Mouse (Mus musculus) limb, embryonic 15.5 days (tissue): ENCODE results near the gene Ift20. TPM values are rescaled to one million over a fixed set of nuclear protein-coding genes. Genes with fewer than 3 reads are reported as not detected.
"Not testable (repeated sequence)": the region's sequence is repeated elsewhere in the genome, so short reads cannot be mapped to it uniquely, and the experiment has no call there.

ENCODE experiments used
- ATAC-seq: fragments of 200-750 bp; cut with Nextera tagmentation; 2 replicates; pipeline ENCODE4 v1.8.0; 2017; ENCODE audit warnings: low read depth, moderate TSS enrichment; ENCODE audit not compliant: insufficient number of reproducible peaks, low FRiP score, low TSS enrichment
- H3K27ac ChIP-seq: fragments of 300-500 bp; sonication (generic); 2 replicates; pipeline ENCODE4 v1.5.1; 2015; ENCODE audit warnings: moderate library complexity, mild to moderate bottlenecking, inconsistent platforms
- H3K27me3 ChIP-seq: fragments of 300-500 bp; sonication (generic); 2 replicates; pipeline ENCODE4 v1.6.1; 2015; ENCODE audit warnings: inconsistent platforms
- H3K36me3 ChIP-seq: fragments of 300-500 bp; sonication (generic); 2 replicates; pipeline ENCODE4 v1.6.1; 2015; ENCODE audit warnings: inconsistent platforms
- H3K4me1 ChIP-seq: fragments of 300-500 bp; sonication (generic); 2 replicates; pipeline ENCODE4 v1.6.1; 2015; ENCODE audit warnings: inconsistent platforms
- H3K4me2 ChIP-seq: fragments of 300-500 bp; sonication (generic); 2 replicates; pipeline ENCODE4 v1.6.1; 2015; ENCODE audit warnings: mild to moderate bottlenecking, inconsistent platforms
- H3K4me3 ChIP-seq: fragments of 300-500 bp; sonication (generic); 2 replicates; pipeline ENCODE4 v1.5.1; 2015; ENCODE audit warnings: mild to moderate bottlenecking, inconsistent platforms
- H3K9ac ChIP-seq: fragments of 300-500 bp; sonication (generic); 2 replicates; pipeline ENCODE4 v1.6.1; 2015; ENCODE audit warnings: inconsistent platforms
- H3K9me3 ChIP-seq: fragments of 300-500 bp; sonication (generic); 2 replicates; pipeline ENCODE4 v1.6.1; 2016; ENCODE audit warnings: inconsistent platforms
- WGBS: fragments of 180-500 bp; shearing (Covaris S2); methylation state at CpG from one replicate; pipeline ENCODE4 v1.1.7; 2015; 5-methylcytosine and 5-hydroxymethylcytosine counted together
- polyA plus RNA-seq: library from polyadenylated mRNA; unstranded; fragments of >200 nt; fragmentation: Nextera tagmentation; extraction: Ambion mirVana; gene quantifications from 2 replicates; pipeline ENCODE4 v1.2.1, GENCODE M21; 2015

The Ift20 gene
- polyA plus RNA-seq, 1 experiment from 2014 or later: 206 TPM

DNA sequence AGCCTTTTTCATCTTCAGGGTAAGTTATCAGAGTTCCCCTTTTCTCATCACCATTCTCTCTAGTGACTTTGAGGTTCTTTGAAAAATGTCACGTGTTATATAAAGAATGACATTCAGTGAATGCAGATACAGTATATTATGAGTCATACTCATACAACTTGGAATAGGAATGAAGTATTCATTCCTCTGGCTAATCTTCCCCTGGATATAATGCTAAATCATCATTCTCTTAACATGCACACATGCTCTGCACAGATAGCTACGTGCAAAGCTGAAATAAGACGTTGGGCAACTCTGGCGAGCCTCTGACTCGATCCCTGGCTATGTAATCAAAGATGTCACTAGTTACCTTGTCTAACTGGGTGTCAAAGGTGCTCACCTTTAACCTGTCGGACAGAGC lies 35.7 kb downstream of the Ift20 start:
- Histone ChIP-seq H3K27me3 (no peaks in the 10 kb centered on the region), H3K4me1 (no peaks in the 10 kb centered on the region), H3K4me3 (no peak overlapping the region), H3K36me3 (peaks cover 53% of the 10 kb centered on the region), H3K9me3 (no peaks in the 10 kb centered on the region), H3K27ac (no peak overlapping the region), H3K4me2 (no peak overlapping the region), H3K9ac (no peak overlapping the region)
- 87% methylated on average over 6 of the region's 6 CpGs for WGBS
- no peak for ATAC-seq

DNA sequence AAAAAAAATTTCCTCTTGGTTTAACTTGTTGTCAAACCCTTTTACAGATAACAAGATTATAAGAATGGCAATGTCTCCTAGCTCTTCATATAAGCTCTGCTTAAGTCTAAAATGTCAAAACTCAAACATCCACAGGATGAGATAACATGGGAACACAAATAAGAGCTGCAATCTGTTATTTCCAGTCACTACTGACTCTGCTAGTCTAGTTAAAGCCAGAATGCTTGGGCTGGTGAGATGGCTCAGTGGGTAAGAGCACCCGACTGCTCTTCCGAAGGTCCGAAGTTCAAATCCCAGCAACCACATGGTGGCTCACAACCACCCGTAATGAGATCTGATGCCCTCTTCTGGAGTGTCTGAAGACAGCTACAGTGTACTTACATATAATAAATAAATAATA lies 37.9 kb downstream of the Ift20 start:
- H3K27ac ChIP-seq, H3K9ac ChIP-seq, H3K4me3 ChIP-seq, H3K4me2 ChIP-seq, ATAC-seq, H3K27me3 ChIP-seq, H3K4me1 ChIP-seq, H3K9me3 ChIP-seq: not testable (repeated sequence)
- 86% methylated on average over 4 of the region's 4 CpGs for WGBS
- peaks cover 61% of the 10 kb centered on the region for H3K36me3 ChIP-seq

DNA sequence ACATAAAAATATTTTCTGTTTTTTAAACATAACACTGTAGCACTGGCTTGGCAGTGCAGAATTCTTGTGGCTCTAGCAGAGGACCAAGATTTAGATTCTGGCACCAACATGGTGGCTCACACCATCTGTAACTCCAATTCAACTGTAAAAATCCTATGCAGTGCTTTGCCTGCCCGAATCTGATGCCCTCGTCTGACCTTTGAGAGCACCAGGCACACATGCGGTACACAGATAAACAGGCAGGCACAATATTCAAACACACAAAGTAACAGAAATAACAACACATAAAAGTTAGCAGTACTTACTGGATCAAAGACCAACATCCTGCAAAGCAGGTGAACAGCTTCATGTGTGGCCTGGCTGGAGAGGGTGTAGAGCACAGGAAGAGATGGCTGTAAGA lies 38.4 kb downstream of the Ift20 start:
- 76% methylated on average over 3 of the region's 3 CpGs for WGBS
- no peak overlapping the region for H3K4me3 ChIP-seq
- H3K4me2 ChIP-seq: no peak overlapping the region
- no peaks in the 10 kb centered on the region for H3K9me3 ChIP-seq
- H3K27me3 ChIP-seq: no peaks in the 10 kb centered on the region
- H3K27ac ChIP-seq: no peak overlapping the region
- peaks cover 60% of the 10 kb centered on the region for H3K36me3 ChIP-seq
- no peak for ATAC-seq
- no peak overlapping the region for H3K9ac ChIP-seq
- no peaks in the 10 kb centered on the region for H3K4me1 ChIP-seq

DNA sequence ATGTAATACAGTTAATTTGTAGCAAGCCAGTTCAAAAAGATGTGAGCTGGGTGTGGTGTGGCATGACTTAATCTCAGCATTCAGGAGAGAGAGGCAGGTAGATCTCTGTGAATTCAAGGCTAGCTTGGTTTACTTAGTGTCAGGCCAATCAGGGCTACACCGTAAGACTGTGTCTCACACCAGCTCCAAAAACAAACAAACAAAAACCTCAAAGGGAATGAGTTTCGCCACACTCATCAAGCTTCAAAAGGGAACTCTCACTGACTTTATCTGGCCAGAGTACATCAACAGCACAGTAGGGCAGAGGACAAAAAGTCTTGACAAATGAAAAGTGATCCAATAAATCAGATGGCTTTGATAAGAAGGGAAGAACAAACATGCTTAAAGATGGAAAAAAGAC lies 38.8 kb downstream of the Ift20 start:
- Histone ChIP-seq H3K4me2 (no peak overlapping the region), H3K9me3 (no peaks in the 10 kb centered on the region), H3K4me1 (no peaks in the 10 kb centered on the region), H3K9ac (no peak overlapping the region), H3K27me3 (no peaks in the 10 kb centered on the region), H3K27ac (no peak overlapping the region), H3K36me3 (peaks cover 56% of the 10 kb centered on the region), H3K4me3 (no peak overlapping the region)
- ATAC-seq: no peak
- WGBS: 60% methylated on average over 2 of the region's 2 CpGs

DNA sequence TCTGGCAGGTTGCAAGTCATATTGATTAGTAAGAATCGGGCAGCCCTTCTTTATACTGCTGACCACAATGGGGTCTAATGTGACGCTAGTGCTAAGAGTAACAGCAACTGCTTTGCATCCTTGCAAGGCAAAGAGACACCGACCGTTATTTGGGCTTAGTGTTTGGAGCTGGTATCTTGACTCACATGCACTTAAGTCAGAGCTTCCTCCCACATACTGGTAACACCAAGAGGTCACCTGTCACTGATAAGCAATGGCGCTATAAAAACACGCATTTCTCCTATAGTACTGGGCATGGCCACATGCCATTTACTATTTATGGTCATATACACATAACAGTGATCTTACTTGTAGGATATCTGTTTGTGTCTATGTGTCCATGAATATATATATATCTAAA lies 46.7 kb downstream of the Ift20 start:
- Histone ChIP-seq H3K9ac (no peak overlapping the region), H3K4me3 (no peak overlapping the region), H3K36me3 (peaks cover 46% of the 10 kb centered on the region), H3K4me2 (no peak overlapping the region), H3K9me3 (peaks cover 4% of the 10 kb centered on the region; the same call in 1 of the 2 replicates), H3K4me1 (no peaks in the 10 kb centered on the region), H3K27me3 (no peaks in the 10 kb centered on the region), H3K27ac (no peak overlapping the region)
- no peak for ATAC-seq
- 88% methylated on average over 6 of the region's 6 CpGs for WGBS

DNA sequence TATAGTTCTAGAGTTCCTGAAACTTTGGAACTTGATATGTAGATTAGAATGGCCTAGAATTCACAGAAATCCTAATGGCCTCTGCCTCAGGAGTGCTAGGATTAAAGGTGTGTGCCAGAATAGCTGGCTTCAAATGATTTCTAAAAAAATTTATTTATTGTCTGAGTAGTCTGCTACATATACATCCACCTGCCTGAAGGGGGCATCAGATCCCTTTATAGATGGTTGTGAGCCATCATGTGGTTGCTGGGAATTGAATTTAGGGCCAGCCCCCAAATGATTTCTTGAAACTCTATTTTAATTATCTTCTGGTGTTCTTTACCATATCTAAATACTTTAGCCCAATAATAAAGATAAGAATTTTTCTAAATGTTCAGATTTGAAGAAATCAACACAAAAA lies 49.9 kb downstream of the Ift20 start:
- Histone ChIP-seq H3K4me2 (no peak overlapping the region), H3K9me3 (peaks cover 4% of the 10 kb centered on the region; the same call in 1 of the 2 replicates), H3K27ac (no peak overlapping the region), H3K36me3 (peaks cover 34% of the 10 kb centered on the region), H3K27me3 (no peaks in the 10 kb centered on the region), H3K4me1 (no peaks in the 10 kb centered on the region), H3K4me3 (no peak overlapping the region), H3K9ac (no peak overlapping the region)
- ATAC-seq: no peak

DNA sequence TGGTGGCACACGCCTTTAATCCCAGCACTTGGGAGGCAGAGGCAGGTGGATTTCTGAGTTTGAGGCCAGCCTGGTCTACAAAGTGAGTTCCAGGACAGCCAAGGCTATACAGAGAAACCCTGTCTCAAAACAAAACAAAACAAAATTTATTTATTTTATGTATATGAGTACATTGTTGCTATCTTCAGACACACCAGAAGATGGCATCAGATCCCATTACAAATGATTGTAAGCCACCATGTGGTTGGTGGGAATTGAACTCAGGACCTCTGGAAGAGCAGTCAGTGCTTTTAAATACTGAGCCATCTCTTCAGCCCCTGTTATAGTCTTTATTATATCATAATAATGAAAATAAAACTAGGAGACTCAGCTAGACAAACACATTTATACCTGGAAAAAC lies 51.5 kb downstream of the Ift20 start:
- H3K4me1 ChIP-seq, H3K4me2 ChIP-seq, H3K27ac ChIP-seq, H3K4me3 ChIP-seq, H3K27me3 ChIP-seq, H3K9ac ChIP-seq, H3K9me3 ChIP-seq, ATAC-seq: not testable (repeated sequence)
- whole genome bisulfite sequencing: 94% methylated on average over 1 of the region's 1 CpGs
- peaks cover 24% of the 10 kb centered on the region for H3K36me3 ChIP-seq

Other genes with a start within 250 kb of the Ift20 start
- gene BC030499, start 245.5 kb upstream of the Ift20 start, polyA plus RNA-seq: 0.09 TPM in 1 of 2 replicates, not detected in the other
- 26.3 and 29.5 TPM in 2 replicates for gene Spag5, start 234.8 kb upstream of the Ift20 start, polyA plus RNA-seq
- gene Aldoc, start 213.4 kb upstream of the Ift20 start, polyA plus RNA-seq: 25.0 and 25.5 TPM in 2 replicates
- 83.9 and 85.7 TPM in 2 replicates for gene Pigs, start 207.9 kb upstream of the Ift20 start, polyA plus RNA-seq
- gene Unc119, start 192.9 kb upstream of the Ift20 start, polyA plus RNA-seq: 35.8 and 44.3 TPM in 2 replicates
- gene Foxn1, start 149.8 kb upstream of the Ift20 start, polyA plus RNA-seq: 3.1 and 3.5 TPM in 2 replicates
- gene Slc13a2, start 114.1 kb upstream of the Ift20 start, polyA plus RNA-seq: 0.10 TPM in 1 of 2 replicates, not detected in the other
- gene Slc46a1, start 70.7 kb upstream of the Ift20 start, polyA plus RNA-seq: 20.2 and 21.3 TPM in 2 replicates
- gene Sarm1, start 38.6 kb upstream of the Ift20 start, polyA plus RNA-seq: 1.3 and 1.7 TPM in 2 replicates
- 1.7 and 2.7 TPM in 2 replicates for gene Vtn, start 37.3 kb upstream of the Ift20 start, polyA plus RNA-seq
- gene Sebox, start 32.9 kb upstream of the Ift20 start, polyA plus RNA-seq: 0.22 TPM in 1 of 2 replicates, not detected in the other
- 39.7 and 41.9 TPM in 2 replicates for gene Tmem199, start 24.2 kb upstream of the Ift20 start, polyA plus RNA-seq
- gene Poldip2, start 24.2 kb upstream of the Ift20 start, polyA plus RNA-seq: 163 and 177 TPM in 2 replicates
- 95.1 and 95.3 TPM in 2 replicates for gene Tnfaip1, start within 50 bp of the Ift20 start, polyA plus RNA-seq
- gene Tmem97, start 14.4 kb downstream of the Ift20 start, polyA plus RNA-seq: 89.3 and 92.7 TPM in 2 replicates
- gene Nlk, start 161.0 kb downstream of the Ift20 start, polyA plus RNA-seq: 8.6 and 9.5 TPM in 2 replicates
- gene Ccnq, start 215.4 kb downstream of the Ift20 start, polyA plus RNA-seq: 36.2 and 40.3 TPM in 2 replicates